In genomic region chr2:71981343-71981851, GRCm38 (mm10) we compare ENCODE assay signal across 9 mouse cellular contexts. TPM values are rescaled to one million over a fixed set of nuclear protein-coding genes. Genes with fewer than 3 reads are reported as not detected.
DNase-seq lines count a peak whose midpoint lies in the region; ATAC-seq lines count a peak whose summit lies in the region.
"Had no signal": no experiment of that assay in that cellular context is flagged by ENCODE, and none has a peak within 500 bp of the region (broad histone marks: within the 10 kb centered on the region; RNA-seq: fewer than 3 reads in every experiment).

No protein-coding gene starts in this region.

- ATAC-seq in heart, embryonic 12.5 days (ENCODE audit: insufficient number of reproducible peaks, low FRiP score) = 0 out of 2 replicates have a peak, but pooled peaks have one; percentile 6
- ATAC-seq in limb, embryonic 13.5 days (ENCODE audit: low FRiP score, low read depth) = no peak
- ATAC-seq in stomach, embryonic 14.5 days (ENCODE audit: insufficient number of reproducible peaks, insufficient read depth, low FRiP score, low read depth) = 0 out of 2 replicates have a peak, but pooled peaks have one; percentile 10

- no peak overlapping the region for H3K27ac ChIP-seq in heart, embryonic 12.5 days (ENCODE audit: poor library complexity, severe bottlenecking)
- H3K27ac ChIP-seq in forebrain, embryonic 10.5 days = peak overlapping the region; percentile 72
- no peak overlapping the region for H3K27ac ChIP-seq in limb, embryonic 13.5 days
- no peak overlapping the region for H3K27ac ChIP-seq in stomach, embryonic 14.5 days (ENCODE audit: low read length)

- H3K27me3 ChIP-seq in heart, embryonic 12.5 days (replicated peaks) = peaks cover 27% of the 10 kb centered on the region
- peaks cover 53% of the 10 kb centered on the region for H3K27me3 ChIP-seq in forebrain, embryonic 10.5 days (ENCODE audit: poor library complexity, severe bottlenecking)
- H3K27me3 ChIP-seq in limb, embryonic 13.5 days = peaks cover 43% of the 10 kb centered on the region
- no peaks in the 10 kb centered on the region for H3K27me3 ChIP-seq in stomach, embryonic 14.5 days (ENCODE audit: control insufficient read depth, insufficient read depth, low read length)

- DNase-seq in heart, adult 9 months (ENCODE audit: low spot score in 2 of 2) = no peak
- DNase-seq in brain, adult 2 months (ENCODE audit: low read depth, low spot score) = peak; percentile 66
- DNase-seq in forebrain, embryonic 10.5 days (ENCODE audit: extremely low spot score, low spot score) = no peak
- no peak for DNase-seq in adrenal gland, postnatal 10 days
- DNase-seq in kidney, postnatal 10 days = no peak

- peak overlapping the region; percentile 80 for H3K9ac ChIP-seq in heart, embryonic 12.5 days
- peak overlapping the region; percentile 74 for H3K9ac ChIP-seq in limb, embryonic 13.5 days
- peak overlapping the region; percentile 47; the same call in 1 of the 2 replicates for H3K9ac ChIP-seq in stomach, embryonic 14.5 days (replicated peaks; ENCODE audit: low read depth, low read length)

- H3K4me2 ChIP-seq in heart, embryonic 12.5 days = peak overlapping the region; percentile 99
- H3K4me2 ChIP-seq in limb, embryonic 13.5 days (replicated peaks) = peak overlapping the region; percentile 100
- H3K4me2 ChIP-seq in stomach, embryonic 14.5 days (replicated peaks; ENCODE audit: low read depth, low read length) = peak overlapping the region; percentile 99

- WGBS in heart, embryonic 12.5 days = 10% methylated on average over 24 of the region's 24 CpGs
- 6% methylated on average over 24 of the region's 24 CpGs for WGBS in forebrain, embryonic 10.5 days
- 7% methylated on average over 24 of the region's 24 CpGs for WGBS in limb, embryonic 13.5 days
- WGBS in stomach, embryonic 14.5 days = 12% methylated on average over 24 of the region's 24 CpGs

- no peaks in the 10 kb centered on the region for H3K9me3 ChIP-seq in heart, embryonic 12.5 days (replicated peaks)
- H3K9me3 ChIP-seq in forebrain, embryonic 10.5 days = no peaks in the 10 kb centered on the region
- no peaks in the 10 kb centered on the region for H3K9me3 ChIP-seq in limb, embryonic 13.5 days
- no peaks in the 10 kb centered on the region for H3K9me3 ChIP-seq in stomach, embryonic 14.5 days (ENCODE audit: control insufficient read depth, low read depth, low read length)
- H3K9me3 ChIP-seq: G1E had no signal

- H3K4me1 ChIP-seq in heart, embryonic 12.5 days (replicated peaks) = no peaks in the 10 kb centered on the region; the same call in 1 of the 2 replicates
- peaks cover 19% of the 10 kb centered on the region for H3K4me1 ChIP-seq in forebrain, embryonic 10.5 days
- peaks cover 5% of the 10 kb centered on the region; the same call in 1 of the 2 replicates for H3K4me1 ChIP-seq in limb, embryonic 13.5 days
- H3K4me1 ChIP-seq in stomach, embryonic 14.5 days (ENCODE audit: control insufficient read depth, insufficient read depth, low read length) = no peaks in the 10 kb centered on the region

- H3K4me3 ChIP-seq in heart, embryonic 12.5 days = peak overlapping the region; percentile 75
- H3K4me3 ChIP-seq in forebrain, embryonic 10.5 days = peak overlapping the region; percentile 69
- H3K4me3 ChIP-seq in limb, embryonic 13.5 days = peak overlapping the region; percentile 63
- peak overlapping the region; percentile 45 for H3K4me3 ChIP-seq in stomach, embryonic 14.5 days (ENCODE audit: low read depth, low read length)

- H3K36me3 ChIP-seq in heart, embryonic 12.5 days = no peaks in the 10 kb centered on the region
- no peaks in the 10 kb centered on the region for H3K36me3 ChIP-seq in forebrain, embryonic 10.5 days (replicated peaks)
- no peaks in the 10 kb centered on the region for H3K36me3 ChIP-seq in limb, embryonic 13.5 days
- no peaks in the 10 kb centered on the region for H3K36me3 ChIP-seq in stomach, embryonic 14.5 days (ENCODE audit: control insufficient read depth, insufficient read depth, low read length)
- H3K36me3 ChIP-seq: G1E had no signal

RNA-seq across cellular contexts. Expression of gene Rapgef4, which starts 0.4 kb away (rescaled TPM):
- polyA plus RNA-seq in heart, embryonic 12.5 days (2016; fragmentation: Nextera tagmentation; extraction: Ambion mirVana) = 5.2 and 5.3 TPM in 2 replicates
- 2.1 and 2.7 TPM in 2 replicates for polyA plus RNA-seq in forebrain, embryonic 10.5 days (2016; fragmentation: Nextera tagmentation; extraction: Ambion mirVana)
- 2.3 and 4.3 TPM in 2 replicates for polyA plus RNA-seq in limb, embryonic 13.5 days (2015; fragmentation: Nextera tagmentation; extraction: Ambion mirVana)
- 2.4 and 4.4 TPM in 2 replicates for polyA plus RNA-seq in stomach, embryonic 14.5 days (2014; fragmentation: Nextera tagmentation; extraction: Ambion mirVana)
- total RNA-seq in adrenal gland, postnatal 10 days (2021) = 100 to 1,000 TPM; 131 to 173 TPM
- polyA plus RNA-seq: G1E had no signal
